Mouse (Mus musculus) hindbrain, embryonic 16.5 days (tissue): ENCODE results near the gene Smpdl3b. TPM values are rescaled to one million over a fixed set of nuclear protein-coding genes. Genes with fewer than 3 reads are reported as not detected.
"Not testable (repeated sequence)": the region's sequence is repeated elsewhere in the genome, so short reads cannot be mapped to it uniquely, and the experiment has no call there.

Experiments
- ATAC-seq: fragments of 200-750 bp; cut with Nextera tagmentation; 2 replicates; pipeline ENCODE4 v1.8.0; 2017; ENCODE audit warnings: moderate TSS enrichment, moderate library complexity
- H3K27ac ChIP-seq: fragments of 300-500 bp; sonication (generic); 2 replicates; pipeline ENCODE4 v1.5.1; 2014; ENCODE audit warnings: low read depth, mild to moderate bottlenecking, control low read depth, low read length, moderate library complexity
- H3K27me3 ChIP-seq: fragments of 300-500 bp; sonication (generic); replicated peaks from 2 replicates; pipeline ENCODE4 v1.6.1; 2014; ENCODE audit warnings: low read length; ENCODE audit not compliant: control insufficient read depth, insufficient read depth
- H3K36me3 ChIP-seq: fragments of 300-500 bp; sonication (generic); 2 replicates; pipeline ENCODE4 v1.6.1; 2014; ENCODE audit warnings: mild to moderate bottlenecking, low read length, moderate library complexity, mixed read lengths; ENCODE audit not compliant: control insufficient read depth, insufficient read depth
- H3K4me1 ChIP-seq: fragments of 300-500 bp; sonication (generic); 2 replicates; pipeline ENCODE4 v1.6.1; 2014; ENCODE audit warnings: low read depth, low read length; ENCODE audit not compliant: control insufficient read depth, insufficient read depth
- H3K4me2 ChIP-seq: fragments of 300-500 bp; sonication (generic); 2 replicates; pipeline ENCODE4 v1.6.1; 2014; ENCODE audit warnings: mild to moderate bottlenecking, low read length, control low read depth, moderate library complexity
- H3K4me3 ChIP-seq: fragments of 300-500 bp; sonication (generic); 2 replicates; pipeline ENCODE4 v1.5.1; 2014; ENCODE audit warnings: mild to moderate bottlenecking, low read length, control low read depth, moderate library complexity
- H3K9ac ChIP-seq: fragments of 300-500 bp; sonication (generic); 2 replicates; pipeline ENCODE4 v1.6.1; 2014; ENCODE audit warnings: low read depth, mild to moderate bottlenecking, control low read depth, low read length, moderate library complexity
- H3K9me3 ChIP-seq: fragments of 300-500 bp; sonication (generic); 2 replicates; pipeline ENCODE4 v1.6.1; 2014; ENCODE audit warnings: mild to moderate bottlenecking, low read length, moderate library complexity; ENCODE audit not compliant: control insufficient read depth
- WGBS: fragments of 180-500 bp; shearing (Covaris S2); extraction: QIAGEN DNeasy Blood & Tissue Kit; methylation state at CpG from one replicate; pipeline ENCODE4 v1.1.7; 2014; 5-methylcytosine and 5-hydroxymethylcytosine counted together
- polyA plus RNA-seq: library from polyadenylated mRNA; unstranded; fragments of >200 nt; fragmentation: Nextera tagmentation; extraction: Ambion mirVana; gene quantifications from 2 replicates; pipeline ENCODE4 v1.2.1, GENCODE M21; 2015

Smpdl3b gene
- polyA plus RNA-seq, 1 experiment from 2014 or later = 0.64 TPM

DNA sequence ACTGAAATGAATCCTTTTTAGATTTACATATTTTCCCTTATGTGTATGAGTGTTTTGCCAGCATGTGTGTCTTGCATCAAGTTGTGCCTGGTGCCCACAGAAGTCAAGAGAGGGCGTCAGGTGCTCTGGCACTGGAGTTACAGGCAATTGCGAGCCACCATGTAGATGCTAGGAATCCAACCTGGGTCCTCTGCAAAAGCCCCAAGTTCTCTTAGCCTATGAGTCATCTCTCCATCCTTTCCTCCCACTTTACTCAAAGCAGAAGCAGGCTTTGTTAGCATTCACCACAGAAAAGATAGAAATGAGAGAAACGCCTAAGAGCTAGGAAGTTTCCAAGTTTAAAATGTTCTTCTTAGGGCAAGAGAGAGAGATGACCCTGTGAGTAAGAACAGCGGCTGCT is 42.8 kb upstream of the Smpdl3b start:
- Histone ChIP-seq H3K27me3 (peaks cover 9% of the 10 kb centered on the region), H3K36me3 (no peaks in the 10 kb centered on the region), H3K4me2 (no peak overlapping the region), H3K27ac (no peak overlapping the region), H3K4me1 (peaks cover 4% of the 10 kb centered on the region; the same call in 1 of the 2 replicates), H3K9me3 (no peaks in the 10 kb centered on the region), H3K4me3 (no peak overlapping the region), H3K9ac (no peak overlapping the region)
- 87% methylated on average over 4 of the region's 4 CpGs for WGBS
- ATAC-seq = no peak

DNA sequence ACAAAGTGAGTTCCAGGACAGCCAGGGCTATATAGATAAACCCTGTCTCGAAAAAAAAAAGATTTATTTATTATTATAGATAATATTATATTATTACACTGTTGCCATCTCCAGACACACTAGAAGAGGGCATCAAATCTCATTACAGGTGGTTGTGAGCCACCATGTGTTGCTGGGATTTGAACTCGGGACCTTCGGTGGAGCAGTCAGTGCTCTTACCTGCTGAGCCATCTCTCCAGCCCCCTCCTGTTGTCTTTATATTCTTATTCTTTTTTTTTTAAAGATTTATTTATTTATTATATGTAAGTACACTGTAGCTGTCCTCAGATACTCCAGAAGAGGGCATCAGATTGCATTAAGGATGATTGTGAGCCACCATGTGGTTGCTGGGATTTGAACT is 41.6 kb upstream of the Smpdl3b start:
- H3K9ac ChIP-seq, H3K9me3 ChIP-seq, H3K36me3 ChIP-seq, H3K4me1 ChIP-seq, H3K4me3 ChIP-seq, ATAC-seq, H3K27ac ChIP-seq, H3K4me2 ChIP-seq: not testable (repeated sequence)
- H3K27me3 ChIP-seq = peaks cover 14% of the 10 kb centered on the region
- WGBS = 87% methylated on average over 3 of the region's 3 CpGs

DNA sequence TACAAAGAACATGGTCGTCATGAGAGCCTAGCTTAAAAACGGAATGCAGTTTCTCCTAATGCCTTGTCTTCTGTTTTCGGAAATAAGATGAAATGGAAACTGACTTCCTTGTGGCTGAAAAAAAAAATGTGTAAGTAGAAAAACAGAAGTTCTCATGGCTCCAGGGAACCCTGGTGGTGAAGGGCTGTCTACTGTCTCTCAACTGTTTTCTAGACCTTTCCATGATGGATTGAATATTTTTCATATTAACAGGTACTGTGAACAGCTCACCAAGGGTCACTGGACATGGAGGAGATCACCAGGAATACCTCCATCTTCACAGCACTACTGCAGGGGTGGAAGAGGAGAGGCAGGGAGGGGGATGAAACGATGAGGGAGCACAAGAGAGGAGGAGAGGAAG is 41.0 kb upstream of the Smpdl3b start:
- Histone ChIP-seq H3K4me2 (no peak overlapping the region), H3K27ac (no peak overlapping the region), H3K4me1 (peaks cover 4% of the 10 kb centered on the region; the same call in 1 of the 2 replicates), H3K9me3 (no peaks in the 10 kb centered on the region), H3K27me3 (peaks cover 14% of the 10 kb centered on the region), H3K36me3 (no peaks in the 10 kb centered on the region), H3K4me3 (no peak overlapping the region), H3K9ac (no peak overlapping the region)
- ATAC-seq = no peak
- WGBS = 68% methylated on average over 4 of the region's 4 CpGs

DNA sequence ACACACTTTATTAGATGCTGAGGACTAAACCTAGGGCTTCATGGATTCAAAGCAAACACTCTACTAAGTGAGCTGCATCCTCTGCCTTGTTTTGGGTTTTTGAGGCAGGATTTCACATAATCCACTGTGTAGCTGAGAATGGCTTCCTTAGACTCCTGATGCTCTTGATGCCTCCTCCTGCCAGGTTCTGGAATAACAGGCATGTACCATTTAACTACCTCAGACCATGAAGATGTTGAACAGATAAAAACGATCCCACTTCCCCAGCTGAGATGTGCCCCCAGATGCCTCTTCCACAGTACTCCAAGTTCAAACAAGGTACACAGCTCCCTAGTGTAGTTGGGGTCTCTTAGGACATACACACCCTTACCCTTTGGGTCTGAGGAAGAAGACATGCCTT is 40.4 kb upstream of the Smpdl3b start:
- H3K4me3 ChIP-seq = no peak overlapping the region
- peaks cover 14% of the 10 kb centered on the region for H3K27me3 ChIP-seq
- WGBS = 85% methylated on average over 1 of the region's 1 CpGs
- H3K27ac ChIP-seq = no peak overlapping the region
- peaks cover 4% of the 10 kb centered on the region; the same call in 1 of the 2 replicates for H3K4me1 ChIP-seq
- no peak for ATAC-seq
- no peaks in the 10 kb centered on the region for H3K9me3 ChIP-seq
- H3K9ac ChIP-seq = no peak overlapping the region
- H3K36me3 ChIP-seq = no peaks in the 10 kb centered on the region
- no peak overlapping the region for H3K4me2 ChIP-seq

DNA sequence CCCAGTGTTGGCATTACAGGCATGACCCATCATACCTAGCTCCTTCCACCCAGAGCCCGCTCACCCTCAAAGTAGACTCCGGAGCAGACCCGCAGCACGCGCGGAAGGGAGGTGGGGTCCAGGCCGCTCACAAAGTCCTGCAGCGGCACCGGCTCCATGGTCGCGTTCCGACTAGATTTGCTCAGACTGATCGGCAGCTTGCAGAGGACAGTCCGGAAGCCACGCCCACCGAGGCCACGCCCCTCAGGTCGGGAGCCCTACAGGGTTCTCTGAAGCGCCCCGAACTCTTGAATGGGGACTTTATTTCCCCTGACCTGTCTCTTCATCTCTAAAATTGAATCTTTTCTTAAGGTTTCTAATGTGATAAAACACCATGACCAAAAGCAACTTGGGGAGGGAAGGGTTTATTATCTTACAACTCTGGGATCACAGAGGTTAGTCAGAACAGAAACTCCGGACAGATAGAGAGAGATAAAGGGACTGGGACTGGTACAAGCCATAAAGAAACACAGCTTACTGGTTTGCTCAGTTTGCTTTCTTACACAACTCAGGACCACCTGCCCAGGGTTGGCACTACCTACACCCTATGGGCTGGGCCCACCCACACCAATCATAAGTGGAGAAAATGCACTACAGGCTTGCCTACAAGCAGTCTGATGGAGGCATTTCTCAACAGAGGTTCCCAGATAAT is 39.3 kb upstream of the Smpdl3b start, which contains the start of gene Themis2:
Gene Themis2 (minus strand): TSS at position 192 of the 691 bp plus-strand sequence.
- Histone ChIP-seq H3K4me3 (peak within 1 kb of the TSS; percentile 35), H3K36me3 (no peaks in the 10 kb centered on the region)
- 3% methylated on average over 21 of the region's 21 CpGs for WGBS

DNA sequence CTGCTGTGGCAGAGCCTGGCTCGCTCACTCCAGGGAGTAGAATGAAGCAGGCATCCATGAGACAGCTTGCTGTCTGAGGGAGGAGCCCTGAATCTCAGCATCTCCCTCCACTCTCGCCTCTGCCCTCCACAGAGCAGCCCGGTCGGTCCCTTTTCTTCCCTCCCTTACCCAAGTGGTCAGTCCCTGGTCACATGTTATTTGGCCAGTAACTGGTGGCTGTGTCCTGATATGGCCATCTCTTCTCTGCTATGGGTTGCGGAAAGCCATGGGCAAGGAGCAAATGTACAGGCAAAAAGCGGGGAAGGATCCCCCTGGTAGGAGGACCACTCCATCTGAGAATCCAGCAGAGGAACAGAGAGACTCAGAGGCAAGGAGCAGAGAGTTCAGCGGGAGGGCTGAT is 38.1 kb upstream of the Smpdl3b start:
- 53% methylated on average over 7 of the region's 7 CpGs for WGBS
- no peaks in the 10 kb centered on the region for H3K9me3 ChIP-seq
- peaks cover 4% of the 10 kb centered on the region; the same call in 1 of the 2 replicates for H3K4me1 ChIP-seq
- no peak overlapping the region for H3K27ac ChIP-seq
- no peaks in the 10 kb centered on the region for H3K36me3 ChIP-seq
- no peak overlapping the region for H3K4me2 ChIP-seq
- no peak for ATAC-seq
- no peak overlapping the region for H3K9ac ChIP-seq
- peaks cover 14% of the 10 kb centered on the region for H3K27me3 ChIP-seq
- no peak overlapping the region for H3K4me3 ChIP-seq

More for the DNA sequence above, 39.3 kb upstream of the Smpdl3b start, which contains the start of gene Themis2:
- Histone ChIP-seq H3K27ac (no peak within 1 kb of the TSS), H3K9me3 (no peaks in the 10 kb centered on the region), H3K27me3 (peaks cover 14% of the 10 kb centered on the region), H3K4me1 (peaks cover 4% of the 10 kb centered on the region; the same call in 1 of the 2 replicates), H3K9ac (peak within 1 kb of the TSS; percentile 5; the same call in 1 of the 2 replicates), H3K4me2 (peak within 1 kb of the TSS; percentile 57)
- no peak for ATAC-seq

DNA sequence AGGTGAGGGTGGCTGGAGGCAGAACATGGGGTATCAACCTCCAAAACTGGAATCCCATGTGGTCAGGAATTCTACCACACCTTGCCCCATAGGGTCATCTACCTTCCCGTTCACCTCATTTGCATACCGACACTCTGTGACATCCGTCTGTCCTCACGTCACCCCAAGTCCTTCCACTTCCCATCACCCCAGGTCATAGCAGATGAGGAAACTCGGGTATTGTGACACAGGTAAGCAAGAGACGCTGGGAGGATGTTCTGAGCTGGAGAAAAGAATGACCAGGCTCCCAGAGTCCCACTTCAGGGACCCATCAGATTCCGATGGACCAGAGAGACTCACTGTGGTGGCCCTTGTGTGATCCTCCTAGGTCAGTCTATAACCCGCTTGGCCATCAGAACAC is 37.7 kb upstream of the Smpdl3b start:
- Histone ChIP-seq H3K9me3 (no peaks in the 10 kb centered on the region), H3K36me3 (no peaks in the 10 kb centered on the region), H3K27me3 (peaks cover 14% of the 10 kb centered on the region), H3K4me1 (peaks cover 4% of the 10 kb centered on the region; the same call in 1 of the 2 replicates), H3K27ac (no peak overlapping the region), H3K4me3 (no peak overlapping the region), H3K4me2 (no peak overlapping the region), H3K9ac (no peak overlapping the region)
- 79% methylated on average over 8 of the region's 8 CpGs for WGBS
- ATAC-seq = no peak

DNA sequence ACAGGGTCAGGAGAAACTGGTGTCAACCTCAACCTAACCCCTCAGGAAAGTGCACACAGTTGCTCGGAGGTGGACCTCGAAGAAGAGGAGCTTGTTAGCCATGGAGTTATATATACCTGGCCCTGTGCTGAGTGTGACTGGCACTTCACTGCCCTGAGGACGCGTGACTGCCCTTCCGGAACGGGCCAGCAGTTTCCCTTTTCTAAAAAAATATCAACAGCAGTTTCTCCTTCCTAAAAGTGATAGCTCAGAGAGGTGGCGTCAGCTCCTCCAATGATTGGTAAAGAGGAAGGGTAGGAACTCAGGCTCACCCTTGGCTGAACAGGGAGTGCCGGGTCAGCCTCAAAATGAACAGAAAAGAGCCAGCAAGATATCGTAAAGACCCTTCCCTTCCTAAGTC is 37.0 kb upstream of the Smpdl3b start:
- no peak for ATAC-seq
- H3K4me1 ChIP-seq = peaks cover 4% of the 10 kb centered on the region; the same call in 1 of the 2 replicates
- WGBS = 78% methylated on average over 9 of the region's 9 CpGs
- H3K27ac ChIP-seq = no peak overlapping the region
- no peak overlapping the region for H3K4me2 ChIP-seq
- H3K27me3 ChIP-seq = peaks cover 14% of the 10 kb centered on the region
- H3K9ac ChIP-seq = no peak overlapping the region
- H3K9me3 ChIP-seq = no peaks in the 10 kb centered on the region
- H3K36me3 ChIP-seq = no peaks in the 10 kb centered on the region
- H3K4me3 ChIP-seq = no peak overlapping the region

DNA sequence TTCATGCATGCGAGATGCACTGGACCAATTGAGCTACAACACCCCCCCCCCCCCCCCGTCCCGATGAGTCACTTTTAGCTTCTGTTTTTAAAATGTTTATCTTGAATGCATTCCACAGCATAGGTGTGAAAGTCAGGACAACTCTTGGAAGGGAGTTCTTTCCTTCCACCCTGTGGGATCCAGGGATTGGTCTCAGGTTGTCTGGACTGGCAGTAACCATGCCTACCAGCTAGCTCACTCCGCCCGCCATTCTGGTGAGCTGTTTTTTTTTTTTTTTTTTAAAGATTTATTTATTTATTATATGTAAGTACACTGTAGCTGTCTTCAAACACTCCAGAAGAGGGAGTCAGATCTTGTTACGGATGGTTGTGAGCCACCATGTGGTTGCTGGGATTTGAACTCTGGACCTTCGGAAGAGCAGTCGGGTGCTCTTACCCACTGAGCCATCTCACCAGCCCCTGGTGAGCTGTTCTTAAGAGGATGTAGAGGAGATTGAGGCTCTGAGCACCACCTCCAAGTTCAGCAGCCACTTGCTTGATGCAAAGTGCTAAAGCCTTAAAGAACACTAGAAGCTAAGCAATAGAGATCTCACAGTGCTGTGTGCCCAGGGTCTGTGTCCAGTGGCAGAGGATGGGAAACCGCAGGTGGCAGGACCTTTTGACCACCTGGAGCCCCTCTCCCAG is 36.4 kb upstream of the Smpdl3b start:
- WGBS = 84% methylated on average over 8 of the region's 9 CpGs
- H3K27me3 ChIP-seq = peaks cover 14% of the 10 kb centered on the region
- H3K9ac ChIP-seq, H3K4me3 ChIP-seq, H3K9me3 ChIP-seq, H3K36me3 ChIP-seq, H3K4me2 ChIP-seq, H3K4me1 ChIP-seq, ATAC-seq, H3K27ac ChIP-seq: not testable (repeated sequence)
